Mouse (Mus musculus) lung, embryonic 15.5 days (tissue): ENCODE data around the gene Zc3h10. TPM values are rescaled to one million over a fixed set of nuclear protein-coding genes. Genes with fewer than 3 reads are reported as not detected.
"Not testable (repeated sequence)": the region's sequence is repeated elsewhere in the genome, so short reads cannot be mapped to it uniquely, and the experiment has no call there.

Source experiments
- ATAC-seq: fragments of 200-750 bp; cut with Nextera tagmentation; 2 replicates; pipeline ENCODE4 v1.8.0; 2017; ENCODE audit warnings: moderate number of reproducible peaks, borderline replicate concordance; ENCODE audit not compliant: low FRiP score, low TSS enrichment; ENCODE audit errors: extremely low read depth
- H3K27ac ChIP-seq: fragments of 300-500 bp; sonication (generic); 2 replicates; pipeline ENCODE4 v1.5.1; 2015; ENCODE audit warnings: moderate library complexity, mild to moderate bottlenecking, inconsistent platforms
- H3K27me3 ChIP-seq: fragments of 300-500 bp; sonication (generic); 2 replicates; pipeline ENCODE4 v1.6.1; 2015; ENCODE audit warnings: inconsistent platforms
- H3K36me3 ChIP-seq: fragments of 300-500 bp; sonication (generic); 2 replicates; pipeline ENCODE4 v1.6.1; 2015; ENCODE audit warnings: inconsistent platforms
- H3K4me1 ChIP-seq: fragments of 300-500 bp; sonication (generic); 2 replicates; pipeline ENCODE4 v1.6.1; 2015; ENCODE audit warnings: inconsistent platforms
- H3K4me2 ChIP-seq: fragments of 300-500 bp; sonication (generic); 2 replicates; pipeline ENCODE4 v1.6.1; 2015; ENCODE audit warnings: inconsistent platforms, mild to moderate bottlenecking, moderate library complexity
- H3K4me3 ChIP-seq: fragments of 300-500 bp; sonication (generic); 2 replicates; pipeline ENCODE4 v1.5.1; 2015; ENCODE audit warnings: mild to moderate bottlenecking, inconsistent platforms
- H3K9ac ChIP-seq: fragments of 300-500 bp; sonication (generic); 2 replicates; pipeline ENCODE4 v1.6.1; 2015; ENCODE audit warnings: inconsistent platforms
- H3K9me3 ChIP-seq: fragments of 300-500 bp; sonication (generic); 2 replicates; pipeline ENCODE4 v1.6.1; 2016; ENCODE audit warnings: inconsistent platforms
- WGBS: fragments of 180-500 bp; shearing (Covaris S2); methylation state at CpG from one replicate; pipeline ENCODE4 v1.1.7; 2015; 5-methylcytosine and 5-hydroxymethylcytosine counted together
- polyA plus RNA-seq: library from polyadenylated mRNA; unstranded; fragments of >200 nt; fragmentation: Nextera tagmentation; extraction: Ambion mirVana; gene quantifications from 2 replicates; pipeline ENCODE4 v1.2.1, GENCODE M21; 2015

Zc3h10 gene
- polyA plus RNA-seq, 1 experiment from 2014 or later = 14.9 TPM

- H3K4me3 ChIP-seq, H3K9me3 ChIP-seq, H3K9ac ChIP-seq, ATAC-seq, H3K27me3 ChIP-seq: not testable (repeated sequence)
- Histone ChIP-seq H3K4me2 (peak overlapping the region; percentile 88; the same call in 1 of the 2 replicates), H3K36me3 (peaks cover 11% of the 10 kb centered on the region), H3K4me1 (peaks cover 15% of the 10 kb centered on the region), H3K27ac (peak overlapping the region; percentile 57; the same call in 1 of the 2 replicates)
- 64% methylated on average over 6 of the region's 6 CpGs for whole genome bisulfite sequencing
These were observed 2.1 kb upstream of the Zc3h10 start for GRCm38 (mm10) chr10:128549682-128550057.

GRCm38 (mm10) chr10:128548947-128549681 lies 1.5 kb upstream of the Zc3h10 start, which contains the start of gene Rpl41:
Rpl41 (minus strand) TSS chr10:128549305.
- WGBS = 0% methylated on average over 31 of the region's 31 CpGs
- H3K4me1 ChIP-seq = peaks cover 15% of the 10 kb centered on the region
- H3K27me3 ChIP-seq = no peaks in the 10 kb centered on the region
- peaks cover 16% of the 10 kb centered on the region for H3K36me3 ChIP-seq
- H3K4me2 ChIP-seq = peak within 1 kb of the TSS; percentile 88
- peak within 1 kb of the TSS; percentile 88 for H3K4me3 ChIP-seq
- H3K9ac ChIP-seq = peak within 1 kb of the TSS; percentile 74
- H3K9me3 ChIP-seq = no peaks in the 10 kb centered on the region
- peak; percentile 92 for ATAC-seq
- H3K27ac ChIP-seq = peak within 1 kb of the TSS; percentile 92

GRCm38 (mm10) chr10:128548051-128548791 lies 647 bp upstream of the Zc3h10 start:
- ATAC-seq, H3K27me3 ChIP-seq, H3K9me3 ChIP-seq: not testable (repeated sequence)
- Histone ChIP-seq H3K4me1 (peaks cover 15% of the 10 kb centered on the region), H3K36me3 (peaks cover 25% of the 10 kb centered on the region), H3K27ac (peak overlapping the region; percentile 93), H3K9ac (peak overlapping the region; percentile 74), H3K4me2 (peak overlapping the region; percentile 88), H3K4me3 (peak overlapping the region; percentile 88)
- WGBS = 0% methylated on average over 30 of the region's 30 CpGs

- no peak for ATAC-seq
These were observed 787 bp downstream of the Zc3h10 start for GRCm38 (mm10) chr10:128546787-128547186.

GRCm38 (mm10) chr10:128546361-128546760 lies 1.2 kb downstream of the Zc3h10 start:
- Histone ChIP-seq H3K36me3 (peaks cover 38% of the 10 kb centered on the region), H3K4me2 (peak overlapping the region; percentile 88), H3K9me3 (no peaks in the 10 kb centered on the region), H3K9ac (peak overlapping the region; percentile 73), H3K4me3 (peak overlapping the region; percentile 88), H3K27me3 (no peaks in the 10 kb centered on the region), H3K4me1 (peaks cover 15% of the 10 kb centered on the region), H3K27ac (peak overlapping the region; percentile 93)
- no peak for ATAC-seq
- 10% methylated on average over 4 of the region's 4 CpGs for WGBS

More at GRCm38 (mm10) chr10:128546787-128547186, 787 bp downstream of the Zc3h10 start:
- H3K36me3 ChIP-seq = peaks cover 38% of the 10 kb centered on the region
- H3K4me2 ChIP-seq = peak overlapping the region; percentile 88
- H3K4me3 ChIP-seq = peak overlapping the region; percentile 88
- H3K9ac ChIP-seq = peak overlapping the region; percentile 73
- WGBS = 10% methylated on average over 7 of the region's 7 CpGs
- peak overlapping the region; percentile 93 for H3K27ac ChIP-seq
- H3K4me1 ChIP-seq = peaks cover 15% of the 10 kb centered on the region
- H3K9me3 ChIP-seq = no peaks in the 10 kb centered on the region
- no peaks in the 10 kb centered on the region for H3K27me3 ChIP-seq

- peaks cover 15% of the 10 kb centered on the region for H3K4me1 ChIP-seq
- peaks cover 38% of the 10 kb centered on the region for H3K36me3 ChIP-seq
- H3K4me2 ChIP-seq = no peak overlapping the region
- H3K9ac ChIP-seq = no peak overlapping the region
- 0 out of 2 replicates have a peak overlapping the region, but pooled peaks have one; percentile 21 for H3K27ac ChIP-seq
- H3K27me3 ChIP-seq = no peaks in the 10 kb centered on the region
- 70% methylated on average over 3 of the region's 3 CpGs for WGBS
- H3K9me3 ChIP-seq = no peaks in the 10 kb centered on the region
- ATAC-seq = no peak
- no peak overlapping the region for H3K4me3 ChIP-seq
These were observed 2.0 kb downstream of the Zc3h10 start for GRCm38 (mm10) chr10:128545570-128545898.

- Histone ChIP-seq H3K27ac (no peak overlapping the region), H3K4me3 (no peak overlapping the region), H3K9ac (no peak overlapping the region), H3K4me2 (no peak overlapping the region), H3K4me1 (peaks cover 15% of the 10 kb centered on the region), H3K9me3 (no peaks in the 10 kb centered on the region), H3K27me3 (no peaks in the 10 kb centered on the region), H3K36me3 (peaks cover 38% of the 10 kb centered on the region)
- WGBS = 92% methylated on average over 37 of the region's 37 CpGs
- no peak for ATAC-seq
These were observed 2.7 kb downstream of the Zc3h10 start for GRCm38 (mm10) chr10:128544674-128545569.

- ATAC-seq = no peak
- H3K9me3 ChIP-seq = no peaks in the 10 kb centered on the region
- no peak overlapping the region for H3K27ac ChIP-seq
- H3K4me3 ChIP-seq = no peak overlapping the region
- H3K9ac ChIP-seq = no peak overlapping the region
- H3K4me1 ChIP-seq = peaks cover 15% of the 10 kb centered on the region
- WGBS = 95% methylated on average over 15 of the region's 15 CpGs
- no peak overlapping the region for H3K4me2 ChIP-seq
- H3K27me3 ChIP-seq = no peaks in the 10 kb centered on the region
- peaks cover 38% of the 10 kb centered on the region for H3K36me3 ChIP-seq
These were observed 3.4 kb downstream of the Zc3h10 start for GRCm38 (mm10) chr10:128544151-128544657.

- no peaks in the 10 kb centered on the region for H3K9me3 ChIP-seq
- peaks cover 15% of the 10 kb centered on the region for H3K4me1 ChIP-seq
- no peak overlapping the region for H3K4me2 ChIP-seq
- no peaks in the 10 kb centered on the region for H3K27me3 ChIP-seq
- no peak overlapping the region for H3K27ac ChIP-seq
- no peak overlapping the region for H3K9ac ChIP-seq
- H3K4me3 ChIP-seq = no peak overlapping the region
- H3K36me3 ChIP-seq = peaks cover 38% of the 10 kb centered on the region
- WGBS = 54% methylated on average over 2 of the region's 2 CpGs
- no peak for ATAC-seq
These were observed 4.5 kb downstream of the Zc3h10 start for GRCm38 (mm10) chr10:128543100-128543499.

- no peak for ATAC-seq
- WGBS = 83% methylated on average over 1 of the region's 1 CpGs
These were observed 9.2 kb downstream of the Zc3h10 start for GRCm38 (mm10) chr10:128538340-128538870.

More at GRCm38 (mm10) chr10:128538340-128538870, 9.2 kb downstream of the Zc3h10 start:
- Histone ChIP-seq H3K9me3 (no peaks in the 10 kb centered on the region), H3K4me1 (no peaks in the 10 kb centered on the region; the same call in 1 of the 2 replicates), H3K4me2 (no peak overlapping the region), H3K36me3 (peaks cover 15% of the 10 kb centered on the region), H3K27ac (no peak overlapping the region), H3K9ac (no peak overlapping the region), H3K27me3 (no peaks in the 10 kb centered on the region), H3K4me3 (no peak overlapping the region)
